Mouse (Mus musculus) midbrain, embryonic 14.5 days (tissue): ENCODE data around the gene Slc9a5. TPM values are rescaled to one million over a fixed set of nuclear protein-coding genes. Genes with fewer than 3 reads are reported as not detected.

Source experiments
- microRNA counts: library from miRNA; unstranded; fragments of <30 nt; microRNA quantifications from one replicate; lab custom pipeline; 2016
- microRNA-seq: library from miRNA; unstranded; fragments of <30 nt; microRNA quantifications from one replicate; pipeline ENCODE4, GENCODE M21; 2016
- polyA plus RNA-seq: library from polyadenylated mRNA; unstranded; fragments of >200 nt; fragmentation: Nextera tagmentation; extraction: Ambion mirVana; gene quantifications from 2 replicates; pipeline ENCODE4 v1.2.1, GENCODE M21; 2014

Gene Slc9a5
- polyA plus RNA-seq, 1 experiment from 2014 or later, result 8.3 TPM

MicroRNA genes within 50 kb of the gene (microRNA counts, 519-probe panel; counts per million panel counts)
- 4,161 counts per million, percentile 28 among the panel's probes with 10 or more counts for microRNA mmu-miR-328 (lab: Ali Mortazavi, UCI)

Small RNAs within 50 kb of the gene (microRNA-seq; reads per million reads assigned to microRNA genes)
- gene Gm27320 (not detected), gene Mir328 (412 reads per million, percentile 71 among the genes with 10 or more reads in this experiment)

Other genes starting within 250 kb of the Slc9a5 start
- gene Ces4a, start 217.0 kb upstream of the Slc9a5 start, polyA plus RNA-seq, result not detected in 2 replicates
- 25.7 and 34.7 TPM in 2 replicates for gene Cbfb, start 178.2 kb upstream of the Slc9a5 start, polyA plus RNA-seq
- gene D230025D16Rik, start 123.7 kb upstream of the Slc9a5 start, polyA plus RNA-seq, result 38.7 and 39.9 TPM in 2 replicates
- 3.2 and 5.6 TPM in 2 replicates for gene B3gnt9, start 93.7 kb upstream of the Slc9a5 start, polyA plus RNA-seq
- 13.5 and 15.0 TPM in 2 replicates for gene Tradd, start 84.2 kb upstream of the Slc9a5 start, polyA plus RNA-seq
- gene Fbxl8, start 84.2 kb upstream of the Slc9a5 start, polyA plus RNA-seq, result 0.72 and 0.96 TPM in 2 replicates
- 0.14 and 0.35 TPM in 2 replicates for gene Hsf4, start 79.0 kb upstream of the Slc9a5 start, polyA plus RNA-seq
- 3.0 and 4.2 TPM in 2 replicates for gene Nol3, start 72.7 kb upstream of the Slc9a5 start, polyA plus RNA-seq
- 65.7 and 98.8 TPM in 2 replicates for gene 4931428F04Rik, start 59.0 kb upstream of the Slc9a5 start, polyA plus RNA-seq
- 8.6 and 13.1 TPM in 2 replicates for gene Exoc3l, start 52.7 kb upstream of the Slc9a5 start, polyA plus RNA-seq
- gene E2f4, start 51.2 kb upstream of the Slc9a5 start, polyA plus RNA-seq, result 43.9 and 51.7 TPM in 2 replicates
- 0.55 and 1.1 TPM in 2 replicates for gene Elmo3, start 43.2 kb upstream of the Slc9a5 start, polyA plus RNA-seq
- gene Lrrc29, start 22.6 kb upstream of the Slc9a5 start, polyA plus RNA-seq, result 0.72 and 0.86 TPM in 2 replicates
- gene Tmem208, start 22.5 kb upstream of the Slc9a5 start, polyA plus RNA-seq, result 122 and 149 TPM in 2 replicates
- 0.59 and 0.84 TPM in 2 replicates for gene Fhod1, start 890 bp upstream of the Slc9a5 start, polyA plus RNA-seq
- gene Plekhg4, start 24.4 kb downstream of the Slc9a5 start, polyA plus RNA-seq, result 1.4 and 3.0 TPM in 2 replicates
- not detected in 2 replicates for gene Kctd19, start 64.7 kb downstream of the Slc9a5 start, polyA plus RNA-seq
- gene Lrrc36, start 64.7 kb downstream of the Slc9a5 start, polyA plus RNA-seq, result 1.5 and 1.7 TPM in 2 replicates
- gene Tppp3, start 122.7 kb downstream of the Slc9a5 start, polyA plus RNA-seq, result 91.3 and 108 TPM in 2 replicates
- 25.2 and 26.4 TPM in 2 replicates for gene Zdhhc1, start 148.1 kb downstream of the Slc9a5 start, polyA plus RNA-seq
- 5.9 and 9.7 TPM in 2 replicates for gene Hsd11b2, start 169.9 kb downstream of the Slc9a5 start, polyA plus RNA-seq
- 227 and 250 TPM in 2 replicates for gene Atp6v0d1, start 217.2 kb downstream of the Slc9a5 start, polyA plus RNA-seq